Mouse (Mus musculus) gastrocnemius, postnatal 14 days (tissue): Measurements from ENCODE around the gene 4930402H24Rik. TPM values are rescaled to one million over a fixed set of nuclear protein-coding genes. Genes with fewer than 3 reads are reported as not detected.

Experiments used
- DNase-seq: peaks from one replicate; pipeline ENCODE4 v3.0.0; 2021; ENCODE audit warnings: mixed read lengths
- intact Hi-C: fragments of 180-260 bp; cut with DNase I; formaldehyde crosslinking; loops from one replicate; pipeline ENCODE4 v1.15.1; 2025; ENCODE audit warnings: low total_unique reads
- long read RNA-seq, 2 experiments: library from polyadenylated mRNA; stranded (forward); transcript quantifications; one replicate each; pipeline ENCODE4 v2.0.0; 2021
- total RNA-seq, 2 experiments: library from RNA; stranded (reverse); gene quantifications; 2 replicates each; pipeline ENCODE4 v1.2.3; 2021

The 4930402H24Rik gene
- 10 to 100 TPM in 1 of 2 experiments, 1 to 10 TPM in 1; 8.8 to 11.3 TPM for total RNA-seq
- long read RNA-seq, experiment 1, full-length matches to known transcripts: 1 of 4 reads
- long read RNA-seq, experiment 1, partial matches to known transcripts: 1 of 4 reads
- long read RNA-seq, experiment 1, other reads (novel, unspliced or antisense): 2 of 4 reads
- long read RNA-seq, experiment 2, full-length matches to known transcripts: 2 of 5 reads
- long read RNA-seq, experiment 2, partial matches to known transcripts: 1 of 5 reads
- long read RNA-seq, experiment 2, other reads (novel, unspliced or antisense): 2 of 5 reads

DNA sequence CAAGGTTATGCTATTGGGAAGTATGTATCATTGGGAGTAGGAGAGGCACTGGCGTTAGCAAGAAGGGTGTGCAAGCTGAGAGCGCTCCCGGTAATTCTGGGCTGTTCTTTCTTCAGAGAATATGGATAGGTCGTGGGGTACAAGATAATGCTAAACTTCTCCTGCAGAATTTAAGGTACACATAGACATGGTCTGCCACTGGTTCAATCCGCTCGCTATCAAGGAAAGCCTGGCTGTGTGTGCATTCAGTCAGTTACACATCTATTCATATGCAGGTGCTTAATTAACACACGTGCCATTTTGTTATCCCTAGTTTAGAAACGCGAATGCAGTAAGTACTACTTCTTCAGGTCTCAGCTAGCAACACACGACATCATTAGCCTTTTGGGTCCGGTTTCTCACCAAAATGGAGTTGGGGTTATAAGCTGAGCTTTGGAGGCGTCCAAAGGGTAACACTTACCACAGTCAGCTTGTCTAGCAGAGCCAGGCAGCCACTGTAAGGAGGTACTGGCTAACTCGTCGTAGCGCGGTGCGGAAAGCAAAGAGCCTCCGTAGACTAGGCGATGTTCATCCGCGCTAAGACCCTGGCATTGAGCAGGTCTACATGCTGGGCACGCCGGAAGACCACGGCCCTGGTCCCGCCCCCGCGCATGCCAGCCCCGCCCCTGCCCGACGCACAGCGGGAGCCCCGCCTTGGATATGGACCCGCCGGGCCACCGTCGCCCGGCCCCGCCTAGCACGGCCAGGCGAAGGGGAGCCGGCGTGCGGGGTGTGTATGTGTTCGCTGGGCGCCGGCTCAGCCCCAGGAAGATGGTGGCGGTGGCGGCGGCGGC lies at the start of gene 4930402H24Rik, which contains the start of gene Atrn:
Gene 4930402H24Rik, minus strand, starts transcription at position 656 of the 833 bp plus-strand sequence.
Gene Atrn, plus strand, starts transcription at position 745 of the 833 bp plus-strand sequence.
- intact Hi-C loops: loop anchor here (10.0 kb wide), 1 partner anchor 51 kb away; no protein-coding TSS in a partner anchor

DNA sequence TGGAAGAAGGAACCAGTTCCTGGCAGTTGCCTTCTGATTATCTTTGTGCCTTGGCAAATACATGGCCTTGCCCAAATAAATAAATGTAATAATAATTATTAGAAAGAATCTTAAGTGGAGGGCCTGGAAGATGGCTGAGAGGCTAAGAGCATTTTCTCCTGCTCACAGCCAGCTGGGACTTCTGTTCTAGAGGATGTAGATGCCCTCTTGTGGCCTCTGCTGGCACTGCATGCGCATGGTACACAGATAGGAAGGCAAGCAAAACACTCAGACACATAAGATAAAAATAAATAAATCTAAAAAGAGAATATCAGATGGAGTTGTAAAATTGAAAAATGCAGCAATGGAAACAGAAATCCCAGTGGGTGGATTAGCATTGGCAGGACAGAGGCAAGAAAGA lies 44.3 kb upstream of the 4930402H24Rik start:
- intact Hi-C loops: loop anchor here (5.0 kb wide), 1 partner anchor 133 kb away; no protein-coding TSS in a partner anchor
- peak; percentile 85 for DNase-seq

More for the DNA sequence above, at the start of gene 4930402H24Rik, which contains the start of gene Atrn:
- DNase-seq: peak; percentile 94

DNA sequence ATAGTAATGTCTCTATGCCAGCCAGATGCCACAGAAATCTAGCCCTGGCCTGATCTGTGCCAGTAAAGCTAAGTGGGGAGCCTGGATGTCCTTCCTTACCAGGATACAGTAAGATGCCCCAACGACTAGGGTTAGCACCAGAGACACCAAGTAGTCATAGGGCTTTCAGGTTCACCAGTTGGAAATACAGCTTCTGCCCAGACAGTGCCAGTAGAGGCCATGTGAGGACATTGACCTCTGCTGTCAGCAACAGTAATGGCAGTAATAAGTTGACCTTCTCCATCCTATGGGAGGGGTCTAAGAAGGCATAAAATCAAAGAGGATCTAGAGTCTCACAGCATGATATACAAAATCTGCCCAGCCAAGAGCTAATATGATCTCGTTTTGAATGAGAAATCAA lies 43.6 kb upstream of the 4930402H24Rik start:
- DNase-seq: no peak
- intact Hi-C loops: loop anchor here (5.0 kb wide), 1 partner anchor 132 kb away; no protein-coding TSS in a partner anchor

DNA sequence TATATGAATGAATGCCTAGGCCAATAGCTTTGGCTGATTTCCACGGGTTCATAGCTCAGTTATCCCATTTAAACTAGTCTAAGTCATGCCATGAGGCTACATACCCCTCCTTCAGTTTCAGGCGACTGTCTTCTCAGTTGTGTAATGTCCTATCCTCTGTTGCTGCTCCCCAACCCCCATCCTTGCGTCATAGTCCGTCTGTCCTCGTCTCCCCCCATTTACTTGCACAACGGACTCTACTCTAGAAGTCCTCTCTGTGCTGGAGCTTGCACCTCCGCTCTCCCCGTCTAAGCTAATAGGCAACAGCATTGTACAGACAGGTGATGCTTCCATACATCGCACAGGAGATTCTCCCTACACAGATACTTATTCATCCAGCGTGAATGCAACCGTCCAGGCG lies 26.7 kb upstream of the 4930402H24Rik start:
- no peak for DNase-seq
- intact Hi-C loops: no loop called here

DNA sequence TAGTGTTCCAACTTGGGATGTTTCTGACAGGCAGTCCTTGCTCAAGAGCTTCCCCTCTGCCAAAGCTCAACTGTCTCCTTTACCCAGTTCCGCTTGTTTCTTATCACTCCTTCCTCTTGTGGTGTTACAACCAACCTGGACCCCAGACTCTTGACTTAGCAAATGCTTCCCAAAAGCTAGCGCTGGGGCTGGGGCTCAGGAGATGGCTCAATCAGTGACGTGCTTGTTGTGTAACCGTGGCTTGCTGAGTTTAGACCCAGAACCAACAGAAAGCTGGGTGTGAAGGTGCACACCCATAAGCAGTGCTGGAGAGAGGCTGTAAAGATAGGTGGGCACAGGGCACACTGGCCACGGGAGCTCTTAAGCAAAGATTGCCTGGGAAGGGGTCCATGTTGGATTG lies 23.8 kb upstream of the 4930402H24Rik start:
- DNase-seq: no peak
- intact Hi-C loops: no loop called here

DNA sequence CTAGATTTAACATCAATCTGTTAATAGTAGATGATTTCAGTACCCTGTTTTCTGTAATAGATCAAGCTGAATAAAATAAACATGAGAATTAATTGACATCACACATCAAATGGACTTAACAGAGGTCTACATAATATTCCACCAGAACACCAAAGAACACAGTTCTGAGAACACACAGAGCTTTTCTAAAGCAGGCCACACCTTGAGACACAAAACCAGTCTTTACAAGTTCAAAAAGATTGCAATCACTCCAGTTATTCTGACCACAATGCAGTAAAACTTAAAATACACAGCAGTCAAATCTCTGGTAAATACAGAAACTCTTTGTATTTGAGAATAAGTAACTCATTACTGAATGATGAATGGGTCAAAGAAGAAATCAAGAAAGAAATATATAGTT lies 22.3 kb upstream of the 4930402H24Rik start:
- no peak for DNase-seq
- intact Hi-C loops: no loop called here

DNA sequence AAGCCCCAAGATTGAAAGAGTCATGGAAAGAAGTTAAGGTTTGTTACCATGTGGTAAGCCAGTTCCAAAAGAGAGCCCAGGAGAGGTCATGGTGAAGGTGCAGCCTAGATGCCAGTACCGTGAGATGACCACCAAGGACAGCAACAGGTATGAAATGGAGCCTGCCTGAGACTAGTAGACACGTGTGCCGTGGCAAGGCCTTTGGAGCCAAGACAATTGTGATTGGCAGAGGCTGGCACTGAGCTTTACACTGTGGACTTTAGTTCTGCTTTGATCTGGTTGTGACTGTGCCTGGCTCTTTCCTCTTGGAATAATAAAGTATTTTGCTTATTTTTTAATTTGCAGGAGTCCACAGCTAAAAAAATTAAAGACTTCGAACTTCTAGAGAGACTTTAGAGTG lies 21.8 kb upstream of the 4930402H24Rik start:
- intact Hi-C loops: no loop called here

DNA sequence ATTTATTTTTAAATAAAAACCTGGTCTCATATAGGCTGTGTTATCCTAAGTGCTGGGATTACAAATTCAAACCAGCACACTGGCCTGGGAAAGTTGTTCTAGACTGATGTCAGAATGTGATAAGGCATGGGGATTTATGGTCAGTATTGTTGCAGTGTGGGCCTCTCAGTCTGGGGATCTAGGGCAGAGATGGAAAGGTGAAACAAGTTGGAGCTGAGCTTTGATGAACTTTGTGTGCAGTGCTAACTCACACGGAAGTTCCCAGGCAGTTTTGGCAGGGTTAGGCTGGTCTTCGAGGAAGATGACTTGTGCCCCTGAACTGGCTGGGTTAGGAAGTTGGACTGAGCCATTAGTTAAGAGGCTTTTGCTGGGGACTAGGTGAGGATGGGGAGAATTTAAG lies 18.7 kb upstream of the 4930402H24Rik start:
- intact Hi-C loops: no loop called here

More for the DNA sequence above, 21.8 kb upstream of the 4930402H24Rik start:
- DNase-seq: no peak

DNA sequence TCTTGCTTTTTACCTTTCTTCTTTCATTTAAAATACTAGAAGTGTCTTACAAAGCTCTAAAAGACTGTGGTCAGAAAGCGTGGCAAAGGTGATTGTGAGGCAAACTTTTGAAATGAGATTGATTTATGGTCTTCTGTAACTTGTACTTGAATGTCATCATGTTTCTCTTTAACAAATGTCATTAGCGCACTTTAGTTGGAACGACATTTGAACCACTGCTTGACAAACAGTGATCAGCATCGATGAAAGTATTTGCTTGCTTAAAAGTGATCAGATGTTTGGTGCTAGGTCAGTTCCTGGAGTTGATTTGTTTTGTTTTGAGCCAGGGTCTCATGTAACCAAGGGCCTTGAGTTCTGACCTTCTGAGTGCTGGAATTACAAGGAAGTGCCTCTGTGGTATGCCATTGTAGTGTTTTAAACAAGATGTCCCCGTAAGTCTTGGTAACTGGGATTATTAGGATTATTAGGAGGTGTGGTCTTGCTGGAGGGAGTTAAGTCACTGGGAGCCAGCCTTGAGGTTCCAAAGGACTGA lies 12.9 kb upstream of the 4930402H24Rik start:
- no peak for DNase-seq
- intact Hi-C loops: no loop called here

More for the DNA sequence above, 18.7 kb upstream of the 4930402H24Rik start:
- DNase-seq: no peak

DNA sequence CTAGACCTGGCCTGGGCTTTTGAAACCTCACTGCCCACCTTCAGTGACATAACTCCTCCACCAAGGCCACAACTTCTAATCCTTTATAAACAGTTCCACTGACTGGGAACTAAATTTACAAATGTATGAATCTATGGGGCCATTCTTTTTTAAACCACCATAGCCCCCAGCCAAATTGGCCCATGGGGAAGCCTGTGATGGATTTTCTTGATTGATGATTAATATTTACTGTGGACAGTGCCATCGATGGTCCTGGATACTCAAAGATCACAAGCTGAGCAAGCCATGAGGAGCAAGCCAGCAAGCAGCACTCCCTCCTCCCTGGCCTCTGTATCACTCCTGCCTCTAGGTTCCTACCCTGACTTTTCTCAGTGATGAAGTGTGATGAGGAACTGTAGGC lies 11.5 kb upstream of the 4930402H24Rik start:
- DNase-seq: no peak
- intact Hi-C loops: no loop called here

DNA sequence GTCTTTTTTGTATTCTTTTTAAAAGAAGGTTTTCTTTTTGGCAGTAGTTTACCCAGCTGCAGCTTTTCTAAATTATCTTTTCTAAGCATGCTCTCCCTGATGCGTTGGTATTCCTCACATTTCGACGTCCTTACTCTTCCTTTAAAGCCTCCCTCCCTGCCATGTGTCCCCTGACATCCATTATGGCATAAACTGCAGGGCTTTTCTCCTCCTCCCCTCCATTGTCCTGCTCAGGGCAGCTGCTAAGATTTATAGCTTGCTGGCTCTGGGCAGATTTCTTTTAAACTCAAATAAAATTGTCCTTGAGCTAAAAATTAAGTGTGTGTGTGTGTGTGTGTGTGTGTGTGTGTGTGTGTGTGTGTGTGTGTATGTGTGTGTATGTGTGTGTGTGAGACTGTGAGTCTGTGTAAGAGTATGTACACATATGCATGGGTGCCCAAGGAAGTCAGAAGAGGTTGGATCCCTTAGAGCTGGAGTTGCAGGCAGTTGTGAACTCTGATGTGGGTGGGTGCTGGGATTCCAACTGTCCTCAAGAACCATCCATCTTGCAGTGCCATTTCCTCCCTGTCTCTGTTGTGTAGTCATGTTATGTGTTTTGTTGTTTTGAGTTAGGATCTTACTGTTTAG lies 10.4 kb upstream of the 4930402H24Rik start:
- intact Hi-C loops: no loop called here
- no peak for DNase-seq

DNA sequence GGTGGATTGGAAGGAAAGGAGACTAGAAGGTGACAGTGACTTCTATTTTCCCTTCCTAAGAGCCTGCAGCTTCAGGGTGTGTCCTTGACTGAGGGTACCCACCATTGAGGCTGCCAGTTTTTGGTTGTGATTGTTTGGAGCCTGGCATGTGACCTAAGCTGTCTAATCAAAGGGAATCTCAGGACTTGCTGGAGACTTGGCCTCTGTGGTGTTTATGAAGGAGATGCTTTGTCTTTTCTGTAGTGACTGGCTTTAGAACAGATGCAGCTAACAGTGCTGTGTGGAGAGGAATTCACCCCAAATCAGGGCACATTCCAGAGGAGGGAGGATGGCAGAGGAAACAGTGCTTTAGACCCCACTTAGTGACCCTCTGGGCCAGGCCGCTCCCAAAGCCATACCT lies 8.7 kb upstream of the 4930402H24Rik start:
- intact Hi-C loops: no loop called here

DNA sequence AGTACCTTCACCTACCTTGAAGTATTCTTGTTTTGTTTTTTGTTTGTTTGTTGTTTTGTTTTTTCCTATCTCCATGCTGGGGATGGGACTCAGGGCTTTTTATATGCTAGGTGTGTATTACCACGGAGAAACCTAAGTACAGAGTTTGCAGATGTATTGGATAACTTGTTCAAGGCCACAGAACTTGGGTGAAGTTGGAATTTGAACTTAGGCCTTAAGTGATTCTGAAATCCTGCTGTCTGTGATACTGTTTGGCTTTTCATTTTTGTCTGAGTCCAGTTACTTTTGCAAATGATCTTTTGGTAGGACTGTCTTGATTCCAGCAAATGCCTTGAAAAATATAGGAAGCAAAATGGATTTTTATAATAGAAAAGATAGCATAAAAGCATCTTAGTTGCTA lies 5.5 kb upstream of the 4930402H24Rik start:
- intact Hi-C loops: no loop called here
- DNase-seq: no peak

More for the DNA sequence above, 8.7 kb upstream of the 4930402H24Rik start:
- DNase-seq: no peak

DNA sequence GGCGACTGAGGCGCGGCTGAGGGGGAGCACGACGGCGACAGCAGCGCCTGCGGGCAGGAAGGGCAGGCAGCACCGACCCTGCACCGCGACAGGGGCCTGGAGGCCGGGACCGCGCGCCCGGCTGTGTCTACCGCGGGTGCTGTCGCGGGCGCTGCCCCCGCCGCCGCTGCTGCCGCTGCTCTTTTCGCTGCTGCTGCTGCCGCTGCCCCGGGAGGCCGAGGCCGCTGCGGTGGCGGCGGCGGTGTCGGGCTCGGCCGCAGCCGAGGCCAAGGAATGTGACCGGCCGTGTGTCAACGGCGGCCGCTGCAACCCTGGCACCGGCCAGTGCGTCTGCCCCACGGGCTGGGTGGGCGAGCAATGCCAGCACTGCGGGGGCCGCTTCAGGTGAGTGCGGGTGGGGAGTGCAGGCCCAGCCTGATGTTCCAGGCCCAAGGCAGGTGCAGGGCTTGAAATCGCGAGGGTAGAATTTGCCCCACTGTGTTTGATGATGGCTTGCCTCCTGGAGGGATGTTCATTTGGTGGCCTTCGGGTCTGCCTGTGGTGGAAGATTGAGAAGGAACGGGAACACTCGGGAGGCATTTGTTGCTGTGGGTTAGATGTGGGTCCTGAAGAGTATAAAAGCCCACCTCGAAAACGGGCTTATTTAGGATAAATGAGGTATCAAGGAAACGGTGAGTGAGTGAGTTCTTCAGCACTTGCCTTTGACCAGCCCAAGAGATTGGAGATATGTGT lies 544 bp upstream of the 4930402H24Rik start:
- intact Hi-C loops: loop anchor here (10.0 kb wide), 1 partner anchor 52 kb away; no protein-coding TSS in a partner anchor
- peak; percentile 43 for DNase-seq

DNA sequence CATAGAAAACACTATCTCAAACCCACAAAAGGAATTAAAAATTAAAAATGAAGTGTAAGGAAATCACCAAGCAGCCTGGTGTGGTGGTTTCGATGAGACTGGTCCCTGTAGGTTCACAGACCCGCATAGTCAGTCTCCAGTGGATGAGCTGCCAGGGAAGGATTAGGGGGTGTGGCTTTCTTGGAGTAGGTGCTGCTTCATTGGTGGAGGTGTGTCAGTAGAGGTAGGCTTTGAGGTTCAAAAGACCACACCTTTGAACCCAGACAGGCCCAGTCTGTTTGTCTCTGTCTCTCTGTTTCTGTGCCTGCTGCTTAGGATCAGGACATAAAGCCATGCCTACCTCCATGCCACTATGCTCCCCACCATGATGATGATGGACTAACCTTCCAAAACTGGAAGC lies 7.4 kb downstream of the 4930402H24Rik start:
- intact Hi-C loops: no loop called here
- no peak for DNase-seq

DNA sequence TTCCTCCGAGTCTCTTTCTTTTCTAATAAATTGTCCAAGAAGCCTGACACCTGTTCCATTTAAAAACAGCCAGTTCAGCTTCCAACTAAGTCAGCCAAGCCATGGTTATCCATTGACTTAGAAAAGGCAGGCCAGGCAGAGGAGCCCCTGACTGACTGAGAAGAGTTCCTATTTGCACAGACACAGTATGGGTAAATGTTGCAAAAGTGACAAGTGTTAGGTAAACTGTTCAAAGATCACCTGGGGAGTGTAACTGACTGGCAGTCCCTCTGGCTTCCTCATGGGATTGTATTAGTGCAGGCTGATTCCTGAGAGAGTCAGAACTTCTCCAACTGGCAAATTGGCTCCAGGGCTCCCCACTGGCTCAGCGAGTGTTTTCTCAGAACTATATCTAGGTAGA lies 8.3 kb downstream of the 4930402H24Rik start:
- intact Hi-C loops: no loop called here
- no peak for DNase-seq

DNA sequence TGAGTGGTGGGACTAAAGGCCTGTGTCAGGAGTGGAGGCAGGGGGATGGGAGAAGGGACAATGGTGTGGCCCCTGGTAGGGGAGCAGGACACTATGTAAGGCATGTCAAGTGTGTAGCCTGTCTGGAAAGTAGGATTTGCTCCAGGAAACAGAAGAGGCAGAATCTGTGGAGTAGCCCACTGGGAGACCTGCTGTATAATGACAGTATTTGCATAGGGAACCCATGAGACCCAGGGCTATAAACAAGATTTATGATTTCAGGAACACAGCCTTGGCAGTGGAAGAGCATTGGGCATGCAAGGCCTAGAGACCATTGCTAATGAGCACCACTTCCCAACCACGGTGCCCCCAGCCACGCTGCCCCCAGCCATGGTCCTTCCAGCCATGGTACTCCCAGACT lies 9.3 kb downstream of the 4930402H24Rik start:
- intact Hi-C loops: no loop called here
- DNase-seq: no peak

DNA sequence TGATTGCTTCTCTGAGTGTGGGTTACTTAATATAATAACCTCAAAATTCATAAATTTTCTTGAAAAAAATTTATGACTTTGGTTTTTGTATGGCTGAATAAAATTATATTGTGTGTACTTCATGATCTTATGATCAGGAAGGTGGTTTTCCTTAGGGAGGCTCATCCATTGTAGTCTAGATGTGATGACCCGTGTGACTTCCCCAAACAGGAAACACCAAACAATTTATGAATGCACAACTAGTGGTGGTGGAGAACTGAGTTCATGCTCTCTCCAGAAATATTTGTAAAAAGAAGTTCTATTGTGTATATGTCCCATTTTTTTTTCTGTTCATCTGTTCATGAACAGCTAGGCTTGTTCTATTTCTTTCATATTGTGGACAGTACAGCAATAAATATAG lies 18.8 kb downstream of the 4930402H24Rik start:
- no peak for DNase-seq
- intact Hi-C loops: no loop called here

DNA sequence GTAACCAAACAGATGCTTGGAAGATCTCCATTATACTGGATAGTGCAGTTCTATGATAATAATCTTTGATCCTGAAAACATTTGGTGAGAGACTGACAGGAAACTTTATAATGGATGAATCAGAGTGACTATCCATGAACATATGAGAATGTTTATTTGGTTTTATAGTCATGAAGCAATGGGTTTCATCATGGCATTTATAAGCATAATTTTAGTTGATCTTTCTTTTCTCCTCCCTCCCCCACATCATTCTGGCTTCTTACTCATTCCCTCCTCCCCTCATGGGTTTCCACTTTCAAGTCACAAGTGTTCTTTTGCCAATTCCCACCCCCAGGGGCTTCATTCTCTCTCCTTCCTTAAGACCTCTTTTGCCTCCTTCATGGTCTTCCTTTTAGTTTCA lies 19.2 kb downstream of the 4930402H24Rik start:
- no peak for DNase-seq
- intact Hi-C loops: no loop called here
